Mouse (Mus musculus): ENCODE data around the gene Apobec4.

Gene Apobec4

GRCm38 (mm10) chr1:152750312-152750965 lies at the start of gene Apobec4:
Gene Apobec4 (plus strand): TSS chr1:152750551.
- in situ Hi-C loops (cut with MboI; ENCODE audit: unreplicated experiment in 2 of 2): no loop called here

- in situ Hi-C loops (cut with MboI; ENCODE audit: unreplicated experiment in 2 of 2): no loop called here
Observed at GRCm38 (mm10) chr1:152701066-152701465, 49.3 kb upstream of the Apobec4 start.

GRCm38 (mm10) chr1:152702920-152703319 lies 47.4 kb upstream of the Apobec4 start:
- in situ Hi-C loops (cut with MboI; ENCODE audit: unreplicated experiment in 2 of 2): no loop called here

GRCm38 (mm10) chr1:152703941-152704340 lies 46.4 kb upstream of the Apobec4 start:
- in situ Hi-C loops (cut with MboI; ENCODE audit: unreplicated experiment in 2 of 2): no loop called here

- in situ Hi-C loops (cut with MboI; ENCODE audit: unreplicated experiment in 2 of 2): no loop called here
Observed at GRCm38 (mm10) chr1:152707560-152707959, 42.8 kb upstream of the Apobec4 start.

GRCm38 (mm10) chr1:152711037-152711436 lies 39.3 kb upstream of the Apobec4 start:
- in situ Hi-C loops (cut with MboI; ENCODE audit: unreplicated experiment in 2 of 2): no loop called here

- in situ Hi-C loops (cut with MboI; ENCODE audit: unreplicated experiment in 2 of 2): no loop called here
Observed at GRCm38 (mm10) chr1:152713924-152714323, 36.4 kb upstream of the Apobec4 start.

- in situ Hi-C loops (cut with MboI; ENCODE audit: unreplicated experiment in 2 of 2): no loop called here
Observed at GRCm38 (mm10) chr1:152714405-152714804, 35.9 kb upstream of the Apobec4 start.

- in situ Hi-C loops (cut with MboI; ENCODE audit: unreplicated experiment in 2 of 2): loop anchor here in 1 of 2 experiments (5.0 kb wide), 1 partner anchor 90 kb away; no protein-coding TSS in a partner anchor
Observed at GRCm38 (mm10) chr1:152717329-152717728, 33.0 kb upstream of the Apobec4 start.

GRCm38 (mm10) chr1:152718200-152718599 lies 32.2 kb upstream of the Apobec4 start:
- in situ Hi-C loops (cut with MboI; ENCODE audit: unreplicated experiment in 2 of 2): loop anchor here in 1 of 2 experiments (5.0 kb wide), 1 partner anchor 91 kb away; no protein-coding TSS in a partner anchor

- in situ Hi-C loops (cut with MboI; ENCODE audit: unreplicated experiment in 2 of 2): no loop called here
Observed at GRCm38 (mm10) chr1:152720969-152721368, 29.4 kb upstream of the Apobec4 start.

GRCm38 (mm10) chr1:152721535-152722198 lies 28.7 kb upstream of the Apobec4 start:
- in situ Hi-C loops (cut with MboI; ENCODE audit: unreplicated experiment in 2 of 2): no loop called here

GRCm38 (mm10) chr1:152724286-152724685 lies 26.1 kb upstream of the Apobec4 start:
- in situ Hi-C loops (cut with MboI; ENCODE audit: unreplicated experiment in 2 of 2): no loop called here

GRCm38 (mm10) chr1:152726095-152726494 lies 24.3 kb upstream of the Apobec4 start:
- in situ Hi-C loops (cut with MboI; ENCODE audit: unreplicated experiment in 2 of 2): loop anchor here (25.0 kb wide), 3 partner anchors 339 to 914 kb away; partner anchors contain the start of genes Colgalt2 (in 1 of the 2) and Tsen15 (in 1 of the 2)

- in situ Hi-C loops (cut with MboI; ENCODE audit: unreplicated experiment in 2 of 2): loop anchor here (25.0 kb wide), 3 partner anchors 340 to 915 kb away; partner anchors contain the start of genes Colgalt2 (in 1 of the 2) and Tsen15 (in 1 of the 2)
Observed at GRCm38 (mm10) chr1:152727604-152728236, 22.6 kb upstream of the Apobec4 start.

GRCm38 (mm10) chr1:152738793-152739192 lies 11.6 kb upstream of the Apobec4 start:
- in situ Hi-C loops (cut with MboI; ENCODE audit: unreplicated experiment in 2 of 2): loop anchor here (25.0 kb wide), 3 partner anchors 351 to 926 kb away; partner anchors contain the start of genes Colgalt2 (in 1 of the 2) and Tsen15 (in 1 of the 2)

GRCm38 (mm10) chr1:152739374-152739773 lies 11.0 kb upstream of the Apobec4 start:
- in situ Hi-C loops (cut with MboI; ENCODE audit: unreplicated experiment in 2 of 2): loop anchor here (25.0 kb wide), 3 partner anchors 352 to 927 kb away; partner anchors contain the start of genes Colgalt2 (in 1 of the 2) and Tsen15 (in 1 of the 2)

GRCm38 (mm10) chr1:152743095-152743826 lies 7.1 kb upstream of the Apobec4 start:
- in situ Hi-C loops (cut with MboI; ENCODE audit: unreplicated experiment in 2 of 2): loop anchor here (10.0 to 25.0 kb wide), 4 partner anchors 356 to 931 kb away; partner anchors contain the start of genes Colgalt2 (in 1 of the 2) and Tsen15 (in 1 of the 2)

- in situ Hi-C loops (cut with MboI; ENCODE audit: unreplicated experiment in 2 of 2): loop anchor here (5.0 to 25.0 kb wide), 6 partner anchors 219 to 934 kb away; partner anchors contain the start of genes Colgalt2 (in 1 of the 2) and Tsen15 (in 1 of the 2)
Observed at GRCm38 (mm10) chr1:152746426-152746825, 3.9 kb upstream of the Apobec4 start.

GRCm38 (mm10) chr1:152749276-152749675 lies 1.1 kb upstream of the Apobec4 start:
- in situ Hi-C loops (cut with MboI; ENCODE audit: unreplicated experiment in 2 of 2): loop anchor here (5.0 to 25.0 kb wide), 6 partner anchors 222 to 937 kb away; partner anchors contain the start of genes Colgalt2 (in 1 of the 2) and Tsen15 (in 1 of the 2)
